Mouse (Mus musculus): ENCODE data around the gene Zfp933. TPM values are rescaled to one million over a fixed set of nuclear protein-coding genes. Genes with fewer than 3 reads are reported as not detected.
"Not testable (repeated sequence)": the region's sequence is repeated elsewhere in the genome, so short reads cannot be mapped to it uniquely, and the experiment has no call there.

Gene Zfp933
- polyA plus RNA-seq, 1 experiment from 2014 or later: 4.7 TPM

DNA sequence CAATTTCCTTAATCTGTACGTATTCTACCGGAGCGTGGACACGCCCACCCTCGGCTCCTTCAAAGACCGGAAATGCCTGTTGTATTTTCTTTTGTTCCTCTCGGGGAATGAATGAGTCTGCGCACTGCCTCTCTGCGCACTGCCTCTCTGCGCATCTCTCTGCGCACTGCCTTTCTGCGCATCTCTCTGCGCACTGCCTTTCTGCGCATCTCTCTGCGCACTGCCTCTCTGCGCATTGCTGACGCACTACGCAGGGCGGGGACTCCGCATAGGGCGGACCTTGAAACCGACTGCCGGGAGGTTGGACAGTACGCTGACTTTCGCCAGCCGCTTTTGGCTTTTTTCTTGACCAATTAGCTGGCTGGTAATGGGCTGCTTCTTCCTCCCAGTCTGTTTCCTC is 8.9 kb downstream of the Zfp933 start:
- 96% methylated on average over 20 of the region's 26 CpGs for WGBS
- not testable (repeated sequence) for H3K27me3 ChIP-seq (ENCODE audit: poor library complexity, severe bottlenecking); H3K27ac ChIP-seq; H3K4me1 ChIP-seq; H3K4me3 ChIP-seq; DNase-seq (ENCODE audit: extremely low spot score, low spot score)
- Histone ChIP-seq H3K36me3 (replicated peaks) (peaks cover 43% of the 10 kb centered on the region), H3K9me3 (peaks cover 40% of the 10 kb centered on the region)

DNA sequence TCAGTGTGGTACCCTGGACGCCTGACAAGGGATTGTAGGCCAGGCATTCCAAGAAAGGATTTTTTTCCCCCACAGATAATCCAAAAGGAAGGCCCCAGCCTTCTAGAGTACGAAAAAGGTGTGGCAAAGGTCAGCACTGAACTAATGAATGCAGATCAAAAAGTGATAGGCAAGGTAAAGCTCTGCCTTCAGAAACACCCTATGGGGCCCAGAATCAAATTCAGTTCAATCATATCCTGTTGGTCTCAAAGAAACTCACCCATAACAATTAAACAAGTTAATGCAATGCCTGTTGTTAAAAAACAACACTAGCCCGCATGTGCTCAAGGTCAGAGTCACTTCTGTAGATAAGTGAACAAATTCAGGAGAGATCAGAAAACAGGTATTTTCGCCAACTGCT is 23.8 kb downstream of the Zfp933 start:
- Histone ChIP-seq H3K4me1 (no peaks in the 10 kb centered on the region), H3K36me3 (replicated peaks) (peaks cover 69% of the 10 kb centered on the region), H3K27me3 (ENCODE audit: poor library complexity, severe bottlenecking) (no peaks in the 10 kb centered on the region), H3K9me3 (peaks cover 96% of the 10 kb centered on the region), H3K4me3 (no peak overlapping the region), H3K27ac (no peak overlapping the region)
- DNase-seq (ENCODE audit: extremely low spot score, low spot score): no peak
- WGBS: 91% methylated on average over 4 of the region's 4 CpGs

DNA sequence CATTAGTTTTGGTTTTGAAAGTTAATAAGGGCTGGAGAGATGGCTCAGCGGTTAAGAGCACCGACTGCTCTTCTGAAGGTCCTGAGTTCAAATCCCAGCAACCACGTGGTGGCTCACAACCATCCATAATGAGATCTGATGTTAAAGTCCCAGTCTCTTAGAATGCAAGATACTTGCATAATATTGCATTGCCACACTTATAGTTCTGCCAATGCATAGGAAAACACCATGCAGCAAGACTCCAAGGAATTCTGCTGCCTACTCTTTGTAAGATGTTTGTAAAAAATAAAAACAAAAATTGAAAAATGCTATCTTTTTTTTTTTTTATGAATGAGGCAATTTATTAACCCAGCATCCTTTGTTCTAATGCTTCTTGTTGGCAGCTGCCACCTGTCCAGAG is 26.8 kb downstream of the Zfp933 start:
- not testable (repeated sequence) for H3K4me1 ChIP-seq; DNase-seq (ENCODE audit: extremely low spot score, low spot score); H3K4me3 ChIP-seq; H3K27me3 ChIP-seq (ENCODE audit: poor library complexity, severe bottlenecking); H3K27ac ChIP-seq
- Histone ChIP-seq H3K9me3 (peaks cover 79% of the 10 kb centered on the region), H3K36me3 (replicated peaks) (peaks cover 39% of the 10 kb centered on the region)
- WGBS: 88% methylated on average over 3 of the region's 3 CpGs

DNA sequence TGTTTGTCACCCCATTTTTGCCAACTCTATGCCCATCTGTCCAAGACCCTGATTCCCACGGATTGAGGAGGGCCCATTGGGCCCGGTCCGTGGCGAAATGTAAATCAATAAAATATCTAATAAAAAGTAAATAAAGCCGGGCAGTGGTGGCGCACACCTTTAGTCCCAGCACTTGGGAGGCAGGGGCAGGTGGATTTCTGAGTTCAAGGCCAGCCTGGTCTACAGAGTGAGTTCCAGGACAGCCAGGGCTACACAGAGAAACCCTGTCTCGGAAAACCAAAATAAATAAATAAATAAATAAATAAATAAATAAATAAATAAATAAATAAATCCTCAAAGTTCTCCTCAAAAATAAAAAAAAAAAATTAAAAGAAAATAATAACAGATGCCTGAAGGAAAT is 28.5 kb downstream of the Zfp933 start:
- not testable (repeated sequence) for H3K4me3 ChIP-seq; H3K27ac ChIP-seq; DNase-seq (ENCODE audit: extremely low spot score, low spot score); H3K4me1 ChIP-seq; H3K27me3 ChIP-seq (ENCODE audit: poor library complexity, severe bottlenecking)
- peaks cover 68% of the 10 kb centered on the region for H3K9me3 ChIP-seq
- H3K36me3 ChIP-seq (replicated peaks): peaks cover 22% of the 10 kb centered on the region
- 85% methylated on average over 7 of the region's 7 CpGs for WGBS

DNA sequence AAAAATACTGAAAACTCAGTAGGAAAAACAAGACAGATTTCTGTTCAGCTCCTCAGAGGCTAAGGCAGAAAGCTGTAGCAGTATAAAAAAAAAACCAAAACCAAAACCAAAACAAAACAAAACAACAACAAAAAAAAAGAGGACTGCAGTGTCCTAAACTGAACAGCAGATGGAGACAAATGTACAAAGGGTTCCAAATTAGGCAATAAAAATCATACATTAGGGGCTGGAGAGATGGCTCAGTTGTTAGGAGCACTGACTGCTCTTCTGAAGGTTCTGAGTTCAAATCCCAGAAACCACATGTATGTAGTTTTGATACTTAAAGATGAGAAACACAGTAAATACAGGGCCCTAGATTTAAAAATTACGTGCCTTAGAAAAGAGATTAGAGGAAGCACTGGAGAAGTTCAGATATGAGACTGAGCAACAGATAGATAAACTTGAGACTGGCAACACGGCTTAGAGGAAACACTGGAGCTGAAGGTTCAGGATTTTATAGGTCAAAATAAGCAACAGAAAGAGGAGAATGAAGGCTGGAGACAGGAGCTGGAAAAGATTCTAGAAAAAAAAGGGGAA is 33.5 kb downstream of the Zfp933 start:
- DNase-seq (ENCODE audit: extremely low spot score, low spot score): no peak
- Histone ChIP-seq H3K36me3 (replicated peaks) (no peaks in the 10 kb centered on the region), H3K9me3 (peaks cover 22% of the 10 kb centered on the region), H3K27me3 (ENCODE audit: poor library complexity, severe bottlenecking) (no peaks in the 10 kb centered on the region), H3K27ac (no peak overlapping the region), H3K4me3 (no peak overlapping the region), H3K4me1 (peaks cover 3% of the 10 kb centered on the region; the same call in 1 of the 2 replicates)
- 87% methylated on average over 2 of the region's 2 CpGs for WGBS

DNA sequence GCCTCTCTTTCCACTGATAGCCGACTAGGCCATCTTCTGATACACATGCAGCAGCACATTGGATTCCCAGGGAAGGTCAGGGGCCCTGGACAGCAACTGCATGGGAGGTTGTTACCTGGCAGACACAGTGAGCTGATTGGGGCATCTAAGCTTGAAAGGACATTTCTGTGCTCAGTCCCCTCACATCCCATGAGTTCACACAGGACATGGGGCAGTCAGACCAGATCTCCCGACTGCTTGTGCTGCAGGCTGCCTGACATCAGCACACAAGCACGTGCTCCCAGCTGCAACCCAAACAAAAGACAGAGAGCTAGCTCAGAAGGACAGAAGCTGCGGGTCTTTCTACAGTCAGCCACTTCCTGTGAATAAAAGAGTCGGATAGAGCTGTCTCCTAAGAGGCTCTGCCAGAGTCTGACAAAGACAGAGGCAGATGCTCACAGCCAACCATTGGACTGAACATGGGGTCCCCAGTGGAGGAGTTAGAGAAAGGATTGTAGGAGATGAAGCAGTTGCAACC is 34.9 kb downstream of the Zfp933 start:
- H3K9me3 ChIP-seq: peaks cover 15% of the 10 kb centered on the region
- H3K4me1 ChIP-seq: peaks cover 14% of the 10 kb centered on the region
- WGBS: 44% methylated on average over 5 of the region's 5 CpGs
- DNase-seq (ENCODE audit: extremely low spot score, low spot score): no peak
- H3K27me3 ChIP-seq (ENCODE audit: poor library complexity, severe bottlenecking): no peaks in the 10 kb centered on the region
- no peaks in the 10 kb centered on the region for H3K36me3 ChIP-seq (replicated peaks)
- no peak overlapping the region for H3K27ac ChIP-seq
- H3K4me3 ChIP-seq: no peak overlapping the region

DNA sequence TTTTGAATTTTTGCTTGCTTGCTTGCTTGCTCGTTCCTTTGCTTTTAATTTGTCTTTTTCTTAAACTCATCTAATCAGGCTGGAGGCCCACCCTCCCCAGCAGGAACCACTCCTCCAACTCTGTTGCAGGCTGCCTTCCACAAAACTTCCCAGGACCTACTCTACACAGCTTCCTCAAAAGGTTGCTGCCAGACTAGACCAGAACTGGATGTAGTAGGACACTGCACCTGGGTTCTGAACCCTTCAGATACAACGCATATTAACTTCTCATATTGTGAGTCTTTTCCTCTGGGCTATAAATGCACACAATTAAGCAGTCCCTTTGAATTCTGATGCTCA is 38.2 kb downstream of the Zfp933 start:
- H3K4me1 ChIP-seq: peaks cover 14% of the 10 kb centered on the region
- H3K27me3 ChIP-seq (ENCODE audit: poor library complexity, severe bottlenecking); H3K9me3 ChIP-seq: not testable (repeated sequence)
- peak overlapping the region; percentile 86 for H3K27ac ChIP-seq
- peak overlapping the region; percentile 61 for H3K4me3 ChIP-seq
- H3K36me3 ChIP-seq (replicated peaks): peaks cover 12% of the 10 kb centered on the region; the same call in 1 of the 2 replicates
- 42% methylated on average over 2 of the region's 2 CpGs for WGBS
- DNase-seq (ENCODE audit: extremely low spot score, low spot score): peak; percentile 20

DNA sequence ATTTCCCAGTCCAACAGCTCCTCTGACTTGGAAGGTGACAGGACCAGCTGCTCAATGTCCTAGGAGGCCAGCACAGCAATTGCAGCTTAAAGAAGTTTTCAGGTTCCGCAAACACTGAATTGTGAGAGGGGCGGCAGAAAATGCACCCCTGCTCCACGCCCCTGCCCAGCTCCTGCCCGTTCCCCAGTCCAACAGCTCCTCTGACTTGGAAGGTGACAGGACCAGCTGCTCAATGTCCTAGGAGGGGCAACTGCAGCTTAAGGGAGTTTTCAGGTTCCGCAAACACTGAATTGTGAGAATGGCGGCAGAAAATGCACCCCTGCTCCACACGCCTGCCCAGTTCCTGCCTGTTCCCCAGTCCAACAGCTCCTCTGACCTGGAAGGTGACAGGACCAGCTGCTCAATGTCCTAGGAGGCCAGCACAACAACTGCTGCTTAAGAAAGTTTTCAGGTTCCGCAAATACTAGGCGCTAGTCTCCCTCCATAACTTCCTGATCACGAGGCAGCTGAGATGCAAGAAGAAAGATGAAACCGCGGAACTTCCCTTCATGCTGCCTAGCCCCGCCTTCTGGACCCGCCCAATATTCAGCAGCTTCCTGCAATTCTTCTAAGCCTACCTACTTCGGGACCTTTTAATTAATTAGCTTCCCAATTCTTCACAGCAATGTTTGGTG is 38.7 kb downstream of the Zfp933 start, which contains the start of gene Zfp984:
Gene Zfp984, minus strand, starts transcription at position 497 of the 674 bp plus-strand sequence.
- peaks cover 17% of the 10 kb centered on the region for H3K36me3 ChIP-seq (replicated peaks)
- H3K4me1 ChIP-seq: peaks cover 14% of the 10 kb centered on the region
- not testable (repeated sequence) for H3K27me3 ChIP-seq (ENCODE audit: poor library complexity, severe bottlenecking); H3K9me3 ChIP-seq
- DNase-seq (ENCODE audit: extremely low spot score, low spot score): peak; percentile 56
- peak within 1 kb of the TSS; percentile 86 for H3K27ac ChIP-seq
- WGBS: 10% methylated on average over 15 of the region's 15 CpGs
- peak within 1 kb of the TSS; percentile 61 for H3K4me3 ChIP-seq

DNA sequence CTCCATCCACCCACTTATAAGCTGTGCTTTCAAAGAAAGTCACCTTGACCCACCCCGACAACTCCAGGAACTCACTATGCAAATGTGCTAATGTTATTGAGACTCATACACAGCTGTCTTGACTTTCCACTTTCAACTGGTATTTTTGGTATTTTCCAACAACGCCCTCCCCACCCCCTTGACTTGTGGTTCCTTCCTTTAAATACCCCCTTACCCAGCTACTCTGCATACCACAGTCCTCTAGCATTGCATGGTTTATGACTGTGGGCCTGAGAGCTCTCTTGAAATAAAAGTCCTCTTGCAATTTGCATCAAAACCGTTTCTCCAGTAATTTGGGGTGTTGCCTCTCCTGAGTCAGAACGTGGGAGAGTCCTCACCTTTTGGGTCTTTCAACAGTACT is 39.7 kb downstream of the Zfp933 start:
- DNase-seq (ENCODE audit: extremely low spot score, low spot score); H3K27ac ChIP-seq; H3K9me3 ChIP-seq; H3K27me3 ChIP-seq (ENCODE audit: poor library complexity, severe bottlenecking): not testable (repeated sequence)
- Histone ChIP-seq H3K4me1 (peaks cover 14% of the 10 kb centered on the region), H3K36me3 (replicated peaks) (peaks cover 21% of the 10 kb centered on the region), H3K4me3 (peak overlapping the region; percentile 61; the same call in 1 of the 2 replicates)
- 81% methylated on average over 4 of the region's 4 CpGs for WGBS

DNA sequence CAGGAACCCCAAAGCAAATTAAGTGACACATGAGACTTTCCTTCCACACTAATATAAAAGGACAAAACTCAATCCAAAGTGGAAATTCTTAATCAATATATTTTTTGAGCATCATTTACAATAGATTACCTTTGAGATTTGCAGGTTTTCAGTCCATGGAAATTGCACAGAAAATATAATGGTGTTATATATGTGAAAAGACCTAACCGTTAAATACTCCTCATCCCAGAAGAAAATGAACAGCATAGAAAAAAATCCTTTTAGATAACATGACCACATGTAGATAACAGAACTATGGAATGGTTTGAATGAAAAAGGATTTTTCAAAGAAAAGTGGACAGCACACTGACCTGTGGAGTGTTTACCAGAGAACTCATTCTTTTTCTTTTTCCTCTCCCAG is 52.9 kb downstream of the Zfp933 start:
- H3K27ac ChIP-seq; H3K27me3 ChIP-seq (ENCODE audit: poor library complexity, severe bottlenecking); H3K4me3 ChIP-seq; DNase-seq (ENCODE audit: extremely low spot score, low spot score); H3K4me1 ChIP-seq: not testable (repeated sequence)
- 92% methylated on average over 1 of the region's 1 CpGs for WGBS
- H3K9me3 ChIP-seq: peaks cover 35% of the 10 kb centered on the region
- peaks cover 23% of the 10 kb centered on the region for H3K36me3 ChIP-seq (replicated peaks)

DNA sequence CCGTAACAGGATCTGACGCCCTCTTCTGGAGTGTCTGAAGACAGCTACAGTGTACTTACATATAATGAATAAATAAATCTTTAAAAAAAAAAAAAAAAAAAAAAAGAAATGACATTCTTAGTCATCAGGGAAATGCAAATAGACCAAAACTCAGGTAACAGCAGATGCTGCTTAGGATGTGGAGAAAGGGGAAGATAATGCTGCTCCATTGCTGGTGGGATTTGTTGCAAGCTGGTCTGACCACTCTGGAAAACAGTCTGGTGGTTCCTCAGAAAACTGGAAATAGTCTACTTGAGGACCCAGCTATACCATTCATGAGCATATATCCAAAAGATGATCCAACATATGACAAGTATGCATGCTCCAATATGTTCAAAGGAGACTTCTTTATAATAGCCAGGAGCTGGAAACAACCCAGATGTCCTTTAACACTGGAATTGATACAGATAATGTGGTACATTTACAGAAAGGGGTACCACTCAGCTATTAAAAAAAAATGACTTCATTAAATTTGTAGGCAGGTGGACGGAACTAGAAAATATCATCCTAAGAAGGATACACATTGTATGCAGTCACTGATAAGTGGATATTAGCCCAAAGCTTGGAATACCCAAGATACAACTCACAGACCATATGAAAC is 54.0 kb downstream of the Zfp933 start:
- not testable (repeated sequence) for H3K27ac ChIP-seq; H3K27me3 ChIP-seq (ENCODE audit: poor library complexity, severe bottlenecking); H3K4me1 ChIP-seq; DNase-seq (ENCODE audit: extremely low spot score, low spot score); H3K4me3 ChIP-seq
- Histone ChIP-seq H3K36me3 (replicated peaks) (peaks cover 23% of the 10 kb centered on the region), H3K9me3 (peaks cover 36% of the 10 kb centered on the region)
- 97% methylated on average over 3 of the region's 3 CpGs for WGBS

DNA sequence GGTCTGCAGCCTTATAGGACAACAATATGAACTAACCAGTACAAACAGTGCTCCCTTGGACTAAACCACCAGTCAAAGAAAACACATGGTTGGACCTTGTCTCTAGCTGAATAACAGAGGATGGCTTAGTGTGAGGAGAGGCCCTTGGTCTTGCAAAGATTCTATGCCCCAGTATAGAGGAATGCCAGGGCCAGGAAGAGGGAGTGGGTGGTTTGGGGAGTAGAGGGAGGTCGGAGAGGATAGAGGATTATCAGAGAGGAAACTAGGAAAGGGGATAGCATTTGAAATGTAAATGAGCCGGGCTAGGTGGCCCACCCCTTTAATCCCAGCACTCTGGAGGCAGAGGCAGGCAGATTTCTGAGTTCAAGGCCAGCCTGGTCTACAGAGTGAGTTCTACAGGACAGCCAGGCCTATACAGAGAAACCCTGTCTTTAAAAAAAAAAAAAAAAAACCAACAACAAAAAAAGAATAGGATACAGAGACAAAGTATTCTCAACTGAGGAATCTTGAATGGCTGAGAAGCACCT is 54.7 kb downstream of the Zfp933 start:
- H3K27ac ChIP-seq; H3K4me1 ChIP-seq; H3K27me3 ChIP-seq (ENCODE audit: poor library complexity, severe bottlenecking); DNase-seq (ENCODE audit: extremely low spot score, low spot score); H3K4me3 ChIP-seq: not testable (repeated sequence)
- 64% methylated on average over 2 of the region's 2 CpGs for WGBS
- H3K36me3 ChIP-seq (replicated peaks): peaks cover 23% of the 10 kb centered on the region
- peaks cover 43% of the 10 kb centered on the region for H3K9me3 ChIP-seq

DNA sequence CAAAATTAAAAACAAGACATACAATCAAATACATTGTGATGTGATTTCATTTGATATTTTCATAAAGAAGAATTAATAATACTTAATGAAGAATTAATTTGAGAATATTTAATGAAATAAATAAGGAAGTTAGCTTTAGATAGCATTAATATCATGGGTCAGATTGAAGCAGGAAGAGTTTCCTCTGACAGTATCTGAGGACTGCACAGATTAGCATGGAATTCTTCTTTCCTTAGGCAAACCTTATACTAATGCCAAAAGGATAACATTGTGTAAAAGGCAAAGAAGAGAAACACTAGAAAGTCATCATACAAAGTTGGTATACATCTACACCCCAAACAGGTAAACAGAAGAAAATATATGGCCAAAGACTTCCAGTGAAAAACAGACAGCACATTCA is 56.4 kb downstream of the Zfp933 start:
- not testable (repeated sequence) for H3K4me1 ChIP-seq; H3K27ac ChIP-seq; H3K27me3 ChIP-seq (ENCODE audit: poor library complexity, severe bottlenecking); H3K4me3 ChIP-seq; DNase-seq (ENCODE audit: extremely low spot score, low spot score)
- peaks cover 28% of the 10 kb centered on the region for H3K36me3 ChIP-seq (replicated peaks)
- peaks cover 52% of the 10 kb centered on the region for H3K9me3 ChIP-seq

Measured in forebrain, embryonic 10.5 days (tissue).